Mouse (Mus musculus) kidney, postnatal 0 days (tissue): ENCODE results near the gene Zfp672. TPM values are rescaled to one million over a fixed set of nuclear protein-coding genes. Genes with fewer than 3 reads are reported as not detected.

Source experiments
- ATAC-seq: fragments of 200-750 bp; cut with Nextera tagmentation; replicated peaks from 2 replicates; pipeline ENCODE4 v1.8.0; 2017; ENCODE audit warnings: low read depth, moderate number of reproducible peaks, moderate TSS enrichment, moderate library complexity; ENCODE audit not compliant: low FRiP score
- DNase-seq: peaks from one replicate; pipeline ENCODE4 v3.0.0-alpha.2; 2016; ENCODE audit warnings: low spot score
- H3K27ac ChIP-seq: fragments of 300-500 bp; sonication (generic); 2 replicates; pipeline ENCODE4 v1.5.1; 2014; ENCODE audit warnings: mild to moderate bottlenecking
- H3K27me3 ChIP-seq: fragments of 300-500 bp; sonication (generic); 2 replicates; pipeline ENCODE4 v1.6.1; 2014; ENCODE audit warnings: low read length, mixed read lengths; ENCODE audit not compliant: insufficient read depth
- H3K36me3 ChIP-seq: fragments of 300-500 bp; sonication (generic); 2 replicates; pipeline ENCODE4 v1.6.1; 2014; ENCODE audit warnings: low read length, mixed read lengths; ENCODE audit not compliant: insufficient read depth
- H3K4me1 ChIP-seq: fragments of 300-500 bp; sonication (generic); replicated peaks from 2 replicates; pipeline ENCODE4 v1.6.1; 2014; ENCODE audit warnings: antibody characterized with exemption, low read length, mixed read lengths; ENCODE audit not compliant: insufficient read depth
- H3K4me2 ChIP-seq: fragments of 300-500 bp; sonication (generic); 2 replicates; pipeline ENCODE4 v1.6.1; 2014; ENCODE audit warnings: mild to moderate bottlenecking, low read length, moderate library complexity, mixed read lengths
- H3K4me3 ChIP-seq: fragments of 300-500 bp; sonication (generic); replicated peaks from 2 replicates; pipeline ENCODE4 v1.5.1; 2014; ENCODE audit warnings: low read depth, low read length
- H3K9ac ChIP-seq: fragments of 300-500 bp; sonication (generic); 2 replicates; pipeline ENCODE4 v1.6.1; 2014; ENCODE audit warnings: low read depth, low read length
- H3K9me3 ChIP-seq: fragments of 300-500 bp; sonication (generic); replicated peaks from 2 replicates; pipeline ENCODE4 v1.6.1; 2016; ENCODE audit warnings: low read length, inconsistent platforms, mixed read lengths
- CTCF ChIP-seq: IDR thresholded peaks from 2 replicates; pipeline ENCODE4 v1.5.1; 2016; ENCODE audit warnings: antibody characterized with exemption, low read depth, mild to moderate bottlenecking, moderate library complexity
- WGBS: fragments of 180-500 bp; shearing (Covaris S2); extraction: QIAGEN DNeasy Blood & Tissue Kit; methylation state at CpG from one replicate; pipeline ENCODE4 v1.1.7; 2014; 5-methylcytosine and 5-hydroxymethylcytosine counted together
- polyA plus RNA-seq: library from polyadenylated mRNA; unstranded; fragments of >200 nt; fragmentation: Nextera tagmentation; extraction: Ambion mirVana; gene quantifications from 2 replicates; pipeline ENCODE4 v1.2.1, GENCODE M21; 2015

Gene Zfp672
- polyA plus RNA-seq, 1 experiment from 2014 or later: 66.3 TPM

- Histone ChIP-seq H3K4me1 (no peaks in the 10 kb centered on the region), H3K27ac (peak overlapping the region; percentile 33; the same call in 1 of the 2 replicates), H3K9ac (no peak overlapping the region), H3K4me3 (no peak overlapping the region), H3K4me2 (no peak overlapping the region), H3K36me3 (no peaks in the 10 kb centered on the region), H3K9me3 (no peaks in the 10 kb centered on the region), H3K27me3 (no peaks in the 10 kb centered on the region)
- peak; percentile 67 for DNase-seq
- 52% methylated on average over 6 of the region's 6 CpGs for WGBS
- TF ChIP-seq CTCF: no peak
- ATAC-seq: no peak
Measured at GRCm38 (mm10) chr11:58297396-58297795, 32.7 kb downstream of the Zfp672 start.

GRCm38 (mm10) chr11:58292791-58293190 is 37.3 kb downstream of the Zfp672 start:
- Histone ChIP-seq H3K27me3 (no peaks in the 10 kb centered on the region), H3K9ac (no peak overlapping the region), H3K4me1 (no peaks in the 10 kb centered on the region), H3K4me2 (no peak overlapping the region), H3K36me3 (no peaks in the 10 kb centered on the region), H3K9me3 (no peaks in the 10 kb centered on the region), H3K4me3 (no peak overlapping the region), H3K27ac (no peak overlapping the region)
- WGBS: 58% methylated on average over 4 of the region's 4 CpGs
- ATAC-seq (no peak), DNase-seq (no peak)
- no peak for TF ChIP-seq CTCF

DNA sequence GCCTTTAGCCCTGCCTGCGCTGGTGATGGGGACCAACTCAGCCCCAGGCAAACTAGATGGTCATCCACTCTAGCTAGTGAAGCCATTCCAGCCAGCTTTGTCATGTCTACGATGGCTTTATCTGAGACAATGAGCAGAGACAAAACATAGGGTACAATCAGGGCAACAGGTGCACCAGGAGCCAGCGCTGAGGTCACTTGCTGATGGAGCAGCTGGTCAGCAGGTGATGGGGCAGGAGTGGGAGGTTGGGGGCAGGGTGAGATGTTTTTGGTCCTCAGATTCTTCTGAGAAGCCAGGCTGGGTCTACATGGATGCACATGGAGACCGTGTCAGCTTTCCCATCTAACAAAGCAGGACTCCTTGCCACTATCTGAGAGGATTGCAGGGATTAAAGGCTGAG is 39.3 kb downstream of the Zfp672 start:
- no peaks in the 10 kb centered on the region for H3K36me3 ChIP-seq
- H3K4me3 ChIP-seq: no peak overlapping the region
- H3K9me3 ChIP-seq: no peaks in the 10 kb centered on the region
- no peak for TF ChIP-seq CTCF
- no peaks in the 10 kb centered on the region for H3K4me1 ChIP-seq
- 86% methylated on average over 4 of the region's 4 CpGs for WGBS
- no peaks in the 10 kb centered on the region for H3K27me3 ChIP-seq
- H3K9ac ChIP-seq: no peak overlapping the region
- no peak for DNase-seq
- no peak overlapping the region for H3K27ac ChIP-seq
- H3K4me2 ChIP-seq: no peak overlapping the region
- no peak for ATAC-seq

- no peak for TF ChIP-seq CTCF
- Histone ChIP-seq H3K4me3 (no peak overlapping the region), H3K9ac (no peak overlapping the region), H3K27ac (no peak overlapping the region), H3K36me3 (no peaks in the 10 kb centered on the region), H3K27me3 (no peaks in the 10 kb centered on the region), H3K9me3 (no peaks in the 10 kb centered on the region), H3K4me2 (no peak overlapping the region), H3K4me1 (no peaks in the 10 kb centered on the region)
- ATAC-seq: no peak
- no peak for DNase-seq
- 75% methylated on average over 9 of the region's 9 CpGs for WGBS
Measured at GRCm38 (mm10) chr11:58289992-58290682, 40.0 kb downstream of the Zfp672 start.

DNA sequence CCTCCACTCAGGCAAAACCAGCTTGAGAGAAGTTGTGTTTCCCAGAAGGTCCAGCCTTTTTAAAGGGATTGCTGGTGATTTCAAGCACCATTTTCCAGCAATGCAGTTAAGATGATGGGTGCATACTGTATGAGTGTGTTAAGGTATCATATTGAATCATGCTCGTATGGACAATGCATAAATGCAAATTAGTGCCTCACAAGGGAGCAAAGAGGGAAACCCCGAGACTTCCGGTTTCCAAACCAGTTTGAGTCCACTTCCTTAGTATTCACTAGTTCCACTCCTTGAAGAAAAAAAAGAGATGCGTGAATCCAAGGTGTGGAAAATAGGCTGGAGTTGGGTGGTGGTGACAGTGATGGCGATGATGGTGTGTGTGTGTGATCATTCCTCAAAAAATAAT is 47.6 kb downstream of the Zfp672 start:
- Histone ChIP-seq H3K27me3 (no peaks in the 10 kb centered on the region), H3K36me3 (no peaks in the 10 kb centered on the region), H3K4me1 (no peaks in the 10 kb centered on the region), H3K4me2 (no peak overlapping the region), H3K9ac (no peak overlapping the region), H3K4me3 (no peak overlapping the region), H3K27ac (no peak overlapping the region), H3K9me3 (no peaks in the 10 kb centered on the region)
- DNase-seq (no peak), ATAC-seq (no peak)
- no peak for TF ChIP-seq CTCF
- WGBS: 78% methylated on average over 5 of the region's 5 CpGs

- no peaks in the 10 kb centered on the region for H3K27me3 ChIP-seq
- H3K4me1 ChIP-seq: no peaks in the 10 kb centered on the region
- ATAC-seq (no peak), DNase-seq (no peak)
- H3K4me2 ChIP-seq: no peak overlapping the region
- TF ChIP-seq CTCF: no peak
- H3K4me3 ChIP-seq: no peak overlapping the region
- H3K9me3 ChIP-seq: no peaks in the 10 kb centered on the region
- WGBS: 85% methylated on average over 13 of the region's 13 CpGs
- no peak overlapping the region for H3K9ac ChIP-seq
- H3K27ac ChIP-seq: no peak overlapping the region
- H3K36me3 ChIP-seq: no peaks in the 10 kb centered on the region
Measured at GRCm38 (mm10) chr11:58281970-58282496, 48.1 kb downstream of the Zfp672 start.
